Comparison of ENCODE assay signal across 29 mouse cellular contexts in the genomic region with DNA sequence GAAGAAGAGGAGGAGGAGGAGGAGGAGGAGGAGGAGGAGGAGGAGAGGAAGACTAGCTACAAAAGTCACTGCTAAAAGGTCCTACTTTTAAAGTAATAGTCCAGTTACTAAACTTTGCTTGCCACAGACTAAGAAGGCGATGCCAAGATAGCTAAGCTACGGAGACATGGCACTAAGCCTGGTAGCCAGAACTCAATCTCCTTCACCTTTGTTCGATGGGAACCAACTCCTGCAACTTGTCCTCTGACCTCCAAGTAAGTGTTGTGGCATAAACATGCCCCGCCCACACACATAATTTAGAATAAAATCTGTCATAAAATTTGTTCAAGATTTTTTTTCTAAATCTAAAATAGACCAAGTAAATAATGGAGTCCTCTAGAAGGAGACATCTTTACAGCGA. TPM values are rescaled to one million over a fixed set of nuclear protein-coding genes. Genes with fewer than 3 reads are reported as not detected.
A peak's percentile ranks its signal among the peaks of the same experiment; 100 is the strongest.
DNase-seq lines count a peak whose midpoint lies in the region; ATAC-seq and TF ChIP-seq lines count a peak whose summit lies in the region.
"Had no signal": no experiment of that assay in that cellular context is flagged by ENCODE, and none has a peak within 500 bp of the region (broad histone marks: within the 10 kb centered on the region; RNA-seq: fewer than 3 reads in every experiment).

No protein-coding gene starts in this region.

- H3K27me3 ChIP-seq in heart, embryonic 12.5 days (replicated peaks), result no peaks in the 10 kb centered on the region
- no peaks in the 10 kb centered on the region for H3K27me3 ChIP-seq in lung, postnatal 0 days (replicated peaks; ENCODE audit: insufficient read depth, low read length)
- H3K27me3 ChIP-seq in myocyte (ENCODE audit: control insufficient read depth, insufficient read depth, insufficient read length), result no peaks in the 10 kb centered on the region
- H3K27me3 ChIP-seq: embryonic facial prominence, embryonic 13.5 days; forebrain, embryonic 12.5 days; hindbrain, embryonic 13.5 days; kidney, embryonic 15.5 days; limb, embryonic 13.5 days; lung, embryonic 15.5 days; neural tube, embryonic 12.5 days had no signal

- WGBS in heart, embryonic 12.5 days, result 74% methylated on average over 5 of the region's 5 CpGs
- WGBS in lung, postnatal 0 days, result 72% methylated on average over 5 of the region's 5 CpGs
- 66% methylated on average over 5 of the region's 5 CpGs for WGBS in lung, adult 2 months

- peak overlapping the region; percentile 68 for H3K9ac ChIP-seq in heart, embryonic 12.5 days
- H3K9ac ChIP-seq in lung, postnatal 0 days (replicated peaks; ENCODE audit: low read depth), result no peak overlapping the region
- H3K9ac ChIP-seq: embryonic facial prominence, embryonic 13.5 days; forebrain, embryonic 12.5 days; hindbrain, embryonic 13.5 days; kidney, embryonic 15.5 days; limb, embryonic 13.5 days; liver, embryonic 14.5 days; lung, embryonic 15.5 days; neural tube, embryonic 12.5 days had no signal

- no peak for TF ChIP-seq EP300 in lung, postnatal 0 days (IDR thresholded peaks at IDR 0.05)

- peak overlapping the region; percentile 98 for H3K27ac ChIP-seq in heart, embryonic 12.5 days (ENCODE audit: poor library complexity, severe bottlenecking)
- H3K27ac ChIP-seq in lung, postnatal 0 days (ENCODE audit: low read length), result no peak overlapping the region
- H3K27ac ChIP-seq: embryonic facial prominence, embryonic 13.5 days; forebrain, embryonic 12.5 days; hindbrain, embryonic 13.5 days; kidney, embryonic 15.5 days; limb, embryonic 13.5 days; liver, embryonic 14.5 days; lung, embryonic 15.5 days; neural tube, embryonic 12.5 days had no signal

- ATAC-seq in heart, embryonic 12.5 days (ENCODE audit: insufficient number of reproducible peaks, low FRiP score), result 0 out of 2 replicates have a peak, but pooled peaks have one; percentile 15
- no peak for ATAC-seq in lung, postnatal 0 days

- peak overlapping the region; percentile 46 for H3K4me3 ChIP-seq in heart, embryonic 12.5 days
- no peak overlapping the region for H3K4me3 ChIP-seq in lung, postnatal 0 days (ENCODE audit: low read depth, low read length)
- no peak overlapping the region for H3K4me3 ChIP-seq in lung, adult 2 months (replicated peaks; ENCODE audit: extremely low read depth, low read depth, low read length)
- no peak overlapping the region for H3K4me3 ChIP-seq in myocyte
- H3K4me3 ChIP-seq: embryonic facial prominence, embryonic 13.5 days; erythroblast, embryonic 14.5 days; forebrain, embryonic 12.5 days; hindbrain, embryonic 13.5 days; kidney, embryonic 15.5 days; limb, embryonic 13.5 days; lung, embryonic 15.5 days; neural tube, embryonic 12.5 days had no signal

- no peak for TF ChIP-seq CTCF in lung, postnatal 0 days (IDR thresholded peaks at IDR 0.05)
- TF ChIP-seq CTCF in lung, adult 2 months (IDR thresholded peaks at IDR 0.05; ENCODE audit: insufficient read depth, low read length), result no peak

- peaks cover 5% of the 10 kb centered on the region; the same call in 1 of the 2 replicates for H3K4me1 ChIP-seq in heart, embryonic 12.5 days (replicated peaks)
- H3K4me1 ChIP-seq in lung, postnatal 0 days (ENCODE audit: insufficient read depth, low read depth, low read length), result no peaks in the 10 kb centered on the region
- no peaks in the 10 kb centered on the region; the same call in 1 of the 2 replicates for H3K4me1 ChIP-seq in lung, adult 2 months (ENCODE audit: control insufficient read depth, insufficient read depth, low read length)
- H3K4me1 ChIP-seq: embryonic facial prominence, embryonic 13.5 days; forebrain, embryonic 12.5 days; hindbrain, embryonic 13.5 days; kidney, embryonic 15.5 days; lung, embryonic 15.5 days; neural tube, embryonic 12.5 days had no signal

- H3ac ChIP-seq in myocyte (ENCODE audit: control insufficient read depth, insufficient read length), result no peak overlapping the region

- H3K4me2 ChIP-seq in heart, embryonic 12.5 days, result peak overlapping the region; percentile 68
- H3K4me2 ChIP-seq in lung, postnatal 0 days (replicated peaks; ENCODE audit: low read depth, low read length), result no peak overlapping the region
- peak overlapping the region; percentile 58 for H3K4me2 ChIP-seq in myocyte (ENCODE audit: low read depth)
- H3K4me2 ChIP-seq: embryonic facial prominence, embryonic 13.5 days; forebrain, embryonic 12.5 days; hindbrain, embryonic 13.5 days; kidney, embryonic 15.5 days; limb, embryonic 13.5 days; lung, embryonic 15.5 days; neural tube, embryonic 12.5 days had no signal

- no peaks in the 10 kb centered on the region for H3K79me2 ChIP-seq in myocyte (ENCODE audit: control insufficient read depth, insufficient read depth)

- no peak for DNase-seq in heart, postnatal 4 days
- DNase-seq in lung, postnatal 0 days (ENCODE audit: low spot score), result peak; percentile 15
- DNase-seq in lung, adult 2 months, result no peak
- peak; percentile 35 for DNase-seq in thymus, postnatal 4 days
- DNase-seq in left cerebral cortex, adult 18-20 months (ENCODE audit: low spot score in 2 of 2), result no peak
- DNase-seq: adrenal gland, adult 8-10 months; cerebellum, adult 2 months; cerebellum, postnatal 25 days; embryo, embryonic 11 days; kidney, adult 11 months; kidney, postnatal 36 days; layer of hippocampus, postnatal 36 days; lung, postnatal 4 days; midbrain, embryonic 14.5 days; right cerebral cortex, postnatal 14 days; spleen, adult 18-20 months had no signal

- H3K9me3 ChIP-seq in heart, embryonic 12.5 days (replicated peaks), result no peaks in the 10 kb centered on the region
- H3K9me3 ChIP-seq in lung, postnatal 0 days (ENCODE audit: low read length), result no peaks in the 10 kb centered on the region
- H3K9me3 ChIP-seq: embryonic facial prominence, embryonic 13.5 days; forebrain, embryonic 12.5 days; hindbrain, embryonic 13.5 days; kidney, embryonic 15.5 days; limb, embryonic 13.5 days; lung, embryonic 15.5 days; neural tube, embryonic 12.5 days had no signal

- no peak for TF ChIP-seq POLR2A in lung, adult 2 months (IDR thresholded peaks at IDR 0.05; ENCODE audit: borderline replicate concordance, extremely low read depth, low read depth, low read length)
- TF ChIP-seq POLR2A in myocyte (IDR thresholded peaks at IDR 0.05; ENCODE audit: insufficient read length, low read depth), result no peak

- peaks cover 19% of the 10 kb centered on the region for H3K36me3 ChIP-seq in heart, embryonic 12.5 days
- no peaks in the 10 kb centered on the region for H3K36me3 ChIP-seq in lung, postnatal 0 days (ENCODE audit: insufficient read depth, low read length)
- peaks cover 28% of the 10 kb centered on the region for H3K36me3 ChIP-seq in myocyte (ENCODE audit: control insufficient read depth, insufficient read depth)

TF ChIP-seq in myocyte, 11 proteins besides CTCF, POLR2A, EP300 and RAD21:
- TF ChIP-seq MAX (IDR thresholded peaks at IDR 0.05; ENCODE audit: low read depth) (no peak), CEBPB (IDR thresholded peaks at IDR 0.05; ENCODE audit: insufficient read depth, poor library complexity, severe bottlenecking) (no peak), E2F4 (IDR thresholded peaks at IDR 0.05; ENCODE audit: insufficient read depth) (no peak), MYOG (IDR thresholded peaks at IDR 0.05; ENCODE audit: control insufficient read depth in 1 of 3, insufficient read depth in 1 of 3, insufficient read length in 2 of 3, low read depth in 2 of 3) (no peak), REST (IDR thresholded peaks at IDR 0.05; ENCODE audit: insufficient read depth, insufficient read length) (no peak), POLR2AphosphoS2 (IDR thresholded peaks at IDR 0.05; ENCODE audit: insufficient read length, low read depth) (no peak), MYOD1 (IDR thresholded peaks at IDR 0.05; ENCODE audit: control insufficient read depth in 1 of 3, insufficient read length in 2 of 3, low read depth in 2 of 3) (no peak)
TF ChIP-seq in myocyte: peak in this region for 0.

RNA-seq across cellular contexts. Expression of gene Lsmem1, which starts 1.3 kb away (rescaled TPM):
- 28.4 and 28.7 TPM in 2 replicates for polyA plus RNA-seq in heart, embryonic 12.5 days (2016; fragmentation: Nextera tagmentation; extraction: Ambion mirVana)
- total RNA-seq in heart, postnatal 4 days (2021), result 10 to 100 TPM; 23.4 to 23.6 TPM
- 0.16 and 0.38 TPM in 2 replicates for polyA plus RNA-seq in lung, postnatal 0 days (2015; fragmentation: Nextera tagmentation; extraction: Ambion mirVana)
- polyA plus RNA-seq in lung, adult 2 months (2012; rRNA removed), result 0.18 and 0.53 TPM in 2 replicates
- polyA plus RNA-seq in myocyte (2012; fragmentation: generic; extraction: Trizol), result 0.22 TPM
- 1 to 10 TPM; 1.8 to 2.6 TPM for total RNA-seq in left cerebral cortex, adult 18-20 months (2021)
- total RNA-seq: granulocyte monocyte progenitor cell, adult 5-6 weeks; MEL had no signal
- polyA plus RNA-seq: embryonic facial prominence, embryonic 13.5 days; erythroblast, embryonic 14.5 days; midbrain, embryonic 14.5 days had no signal

RNA-seq across cellular contexts. Expression of gene Ifrd1, which starts 50.3 kb away (rescaled TPM):
- 115 and 118 TPM in 2 replicates for polyA plus RNA-seq in heart, embryonic 12.5 days (2016; fragmentation: Nextera tagmentation; extraction: Ambion mirVana)
- total RNA-seq in heart, postnatal 4 days (2021), result 100 to 1,000 TPM; 172 to 203 TPM
- 167 and 192 TPM in 2 replicates for polyA plus RNA-seq in lung, postnatal 0 days (2015; fragmentation: Nextera tagmentation; extraction: Ambion mirVana)
- polyA plus RNA-seq in lung, adult 2 months (2012; rRNA removed), result 25.9 and 36.2 TPM in 2 replicates
- polyA plus RNA-seq in myocyte (2012; fragmentation: generic; extraction: Trizol), result 84.7 TPM
- 100 to 1,000 TPM; 105 to 108 TPM for total RNA-seq in left cerebral cortex, adult 18-20 months (2021)

Comparison
In these comparisons a context has a peak if more than half of its experiments do, and no peak if none do; other contexts are left out.
1. DNase-seq: peak in lung, postnatal 0 days (single experiment) and thymus, postnatal 4 days (single experiment); none in heart, postnatal 4 days (single experiment), lung, adult 2 months (single experiment) and left cerebral cortex, adult 18-20 months (0 of 2).
2. RNA of gene Lsmem1, which starts 1.3 kb away (polyA plus RNA-seq): 28.4 to 28.7 TPM in heart, embryonic 12.5 days; 0.18 to 0.53 TPM in lung, adult 2 months, 0.22 TPM in myocyte (single experiment) and 0.16 to 0.38 TPM in lung, postnatal 0 days; every median in the first group is over 10 times any median in the second.